Mouse (Mus musculus) erythroblast, embryonic 14.5 days (primary cell): ENCODE results near the gene Cct8l1. TPM values are rescaled to one million over a fixed set of nuclear protein-coding genes. Genes with fewer than 3 reads are reported as not detected.

Source experiments
- H3K27me3 ChIP-seq: 2 replicates; pipeline ENCODE4 v1.6.1; 2012; ENCODE audit warnings: inconsistent platforms; ENCODE audit not compliant: control insufficient read depth
- H3K36me3 ChIP-seq: 2 replicates; pipeline ENCODE4 v1.6.1; 2012; ENCODE audit warnings: mild to moderate bottlenecking, inconsistent platforms; ENCODE audit not compliant: control insufficient read depth
- H3K4me1 ChIP-seq: 2 replicates; pipeline ENCODE4 v1.6.1; 2012; ENCODE audit warnings: inconsistent platforms; ENCODE audit not compliant: control insufficient read depth
- H3K4me3 ChIP-seq: replicated peaks from 2 replicates; pipeline ENCODE3; 2012; ENCODE audit warnings: moderate library complexity, mild to moderate bottlenecking, inconsistent platforms
- H3K9me3 ChIP-seq: 2 replicates; pipeline ENCODE4 v1.6.1; 2012; ENCODE audit warnings: low read length, inconsistent platforms, mixed read lengths; ENCODE audit not compliant: control insufficient read depth
- GATA1 ChIP-seq: IDR thresholded peaks from 2 replicates; pipeline ENCODE4 v1.6.1; 2012; ENCODE audit warnings: low read length, inconsistent platforms, mixed read lengths
- TAL1 ChIP-seq: IDR thresholded peaks from 3 replicates; pipeline ENCODE4 v1.6.1; 2012; ENCODE audit warnings: low read length, inconsistent platforms, mixed read lengths
- polyA plus RNA-seq: library from polyadenylated mRNA; stranded (reverse); fragments of >175 nt; gene quantifications from 2 replicates; pipeline ENCODE4 v1.2.3, GENCODE M21; 2012

Gene Cct8l1
- polyA plus RNA-seq, 1 experiment = not detected

DNA sequence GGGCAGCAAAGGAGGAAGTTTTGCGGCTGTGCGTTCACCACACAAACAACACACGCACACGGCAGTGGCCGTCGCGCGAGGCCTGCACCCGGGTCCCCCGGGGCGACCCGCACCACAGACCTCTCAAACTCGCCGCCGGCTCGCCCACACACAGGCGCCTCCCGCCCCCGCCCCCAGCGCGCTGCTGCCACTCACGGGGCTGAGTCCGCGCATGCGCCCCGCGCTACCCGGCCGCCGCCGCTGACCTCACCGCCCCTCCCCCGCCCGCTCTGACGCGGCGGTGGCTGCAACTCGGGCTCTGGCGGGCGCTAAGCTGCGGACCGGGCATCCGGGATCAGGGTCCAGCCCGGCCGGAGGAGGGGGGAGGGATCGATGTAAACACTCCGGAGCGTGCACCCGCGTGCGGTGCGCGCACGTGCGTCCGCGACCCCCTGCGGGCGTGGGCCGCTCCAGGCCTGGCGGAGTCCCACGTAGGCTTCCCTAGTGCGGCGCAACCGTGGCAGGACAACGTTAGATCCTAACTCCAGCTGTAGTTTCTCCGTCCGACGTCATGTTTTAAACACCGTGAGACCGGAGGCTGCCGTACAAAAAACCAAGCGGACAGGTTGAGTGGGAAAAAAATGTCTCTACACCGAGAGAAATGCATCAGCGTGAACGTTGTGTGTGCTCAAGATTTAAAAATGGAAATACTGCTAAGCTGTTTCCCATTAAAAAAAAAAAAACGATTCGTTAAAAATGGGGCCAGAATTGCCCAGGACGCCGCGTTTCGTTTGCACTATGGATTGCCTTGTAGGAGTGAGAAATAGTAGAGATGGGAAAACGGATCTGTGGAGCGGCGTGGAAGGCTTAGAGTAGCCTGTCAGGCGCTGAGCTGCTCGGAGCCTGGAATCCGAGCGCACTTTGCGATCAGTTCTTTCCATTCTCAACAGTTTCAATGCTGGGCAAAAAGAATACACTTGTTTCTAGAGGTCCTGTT, 16.2 kb upstream of the Cct8l1 start:
- Histone ChIP-seq H3K27me3 (no peaks in the 10 kb centered on the region), H3K4me1 (peaks cover 33% of the 10 kb centered on the region), H3K36me3 (peaks cover 2% of the 10 kb centered on the region), H3K4me3 (peak overlapping the region; percentile 87), H3K9me3 (no peaks in the 10 kb centered on the region)
- TF ChIP-seq TAL1 (no peak), GATA1 (no peak)

DNA sequence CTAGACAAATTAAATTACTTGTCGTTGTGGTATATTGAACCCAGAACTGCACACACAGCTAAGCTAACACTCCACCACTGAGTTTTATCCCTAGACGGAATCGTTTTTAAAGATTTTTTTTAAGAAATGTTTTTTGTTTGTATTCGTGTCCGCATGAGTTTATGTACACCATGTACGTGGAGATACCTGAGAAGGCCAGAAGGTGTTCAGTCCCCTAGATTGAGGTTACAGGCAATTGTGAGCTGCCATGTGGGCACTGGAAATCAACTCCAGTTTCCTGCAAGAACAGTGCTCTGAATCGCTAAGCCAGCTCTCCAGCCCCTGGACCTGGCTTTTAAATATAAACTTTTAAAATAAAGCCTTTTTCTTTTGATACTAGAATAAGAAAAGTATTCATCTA, 15.2 kb upstream of the Cct8l1 start:
- H3K27me3 ChIP-seq = no peaks in the 10 kb centered on the region
- H3K9me3 ChIP-seq = no peaks in the 10 kb centered on the region
- TF ChIP-seq TAL1 (no peak), GATA1 (no peak)
- peaks cover 2% of the 10 kb centered on the region for H3K36me3 ChIP-seq
- peaks cover 30% of the 10 kb centered on the region for H3K4me1 ChIP-seq
- peak overlapping the region; percentile 87 for H3K4me3 ChIP-seq

DNA sequence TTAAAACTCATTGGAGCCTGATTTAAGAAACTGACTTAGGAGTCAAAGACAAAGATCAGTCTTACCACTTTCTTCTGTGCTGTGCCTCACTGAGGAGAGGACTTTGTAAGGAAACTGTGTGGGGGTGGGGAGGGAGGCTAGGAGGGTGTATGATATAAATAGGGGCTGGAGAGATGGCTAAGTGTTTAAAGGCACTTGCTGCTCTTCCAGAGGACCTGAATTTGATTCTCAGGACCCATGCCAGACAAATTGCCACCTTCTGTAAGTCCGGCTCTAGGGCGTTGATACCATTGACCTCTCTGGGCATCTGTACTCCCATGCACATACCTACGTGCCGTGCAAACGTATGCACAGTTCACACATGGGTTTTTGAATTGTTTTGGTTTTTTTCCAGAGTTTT, 9.8 kb upstream of the Cct8l1 start:
- TF ChIP-seq TAL1 (no peak), GATA1 (no peak)
- Histone ChIP-seq H3K9me3 (no peaks in the 10 kb centered on the region), H3K4me3 (no peak overlapping the region), H3K27me3 (no peaks in the 10 kb centered on the region), H3K36me3 (peaks cover 2% of the 10 kb centered on the region; the same call in 1 of the 2 replicates), H3K4me1 (peaks cover 4% of the 10 kb centered on the region)

DNA sequence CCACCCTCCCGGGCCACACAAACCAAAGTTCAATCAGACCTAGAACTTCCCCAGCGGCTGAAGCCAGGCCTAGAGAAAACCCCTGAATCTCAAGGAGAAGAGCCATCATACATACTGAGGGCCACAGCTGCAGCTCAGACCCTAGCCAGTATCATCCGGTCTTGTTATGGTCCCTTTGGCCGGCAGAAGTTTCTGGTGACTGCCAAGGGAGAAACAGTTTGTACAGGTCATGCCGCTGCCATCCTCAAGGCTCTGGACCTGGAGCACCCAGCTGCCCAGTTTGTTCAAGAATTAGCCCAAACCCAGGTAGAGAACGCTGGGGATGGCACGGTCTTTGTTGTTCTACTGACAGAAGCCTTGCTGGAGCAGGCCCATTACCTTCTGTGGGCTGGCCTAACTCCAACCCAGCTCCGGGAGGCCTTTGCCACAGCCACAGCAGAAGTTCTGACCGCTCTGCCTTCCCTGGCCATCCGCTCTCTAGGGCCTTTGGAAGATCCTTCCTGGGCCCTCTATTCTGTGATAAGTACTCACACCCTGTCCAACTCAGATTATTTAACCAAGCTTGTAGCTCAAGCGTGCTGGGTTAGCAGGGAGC, 531 bp downstream of the Cct8l1 start:
- Histone ChIP-seq H3K27me3 (no peaks in the 10 kb centered on the region), H3K9me3 (no peaks in the 10 kb centered on the region), H3K4me3 (no peak overlapping the region), H3K36me3 (no peaks in the 10 kb centered on the region), H3K4me1 (no peaks in the 10 kb centered on the region)
- no peak for TF ChIP-seq TAL1
- no peak for TF ChIP-seq GATA1

DNA sequence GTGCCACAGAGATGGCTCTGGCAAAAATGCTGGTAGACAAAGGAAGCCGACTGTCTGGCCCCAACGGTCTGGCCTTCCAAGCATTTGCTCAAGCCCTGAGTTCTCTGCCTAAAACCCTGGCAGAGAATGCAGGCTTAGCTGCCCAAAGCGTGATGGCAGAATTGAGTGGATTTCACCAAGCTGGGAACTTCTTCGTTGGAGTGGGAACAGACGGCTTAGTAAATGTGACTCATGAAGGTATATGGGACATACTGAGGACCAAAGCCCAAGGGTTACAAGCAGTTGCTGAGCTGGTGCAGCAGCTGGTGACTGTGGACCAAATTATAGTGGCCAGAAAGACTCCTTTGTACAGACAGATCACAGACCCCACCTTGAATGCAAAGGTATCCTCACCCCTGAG, 1.7 kb downstream of the Cct8l1 start:
- no peaks in the 10 kb centered on the region for H3K36me3 ChIP-seq
- TF ChIP-seq GATA1 = no peak
- TF ChIP-seq TAL1 = no peak
- no peaks in the 10 kb centered on the region for H3K4me1 ChIP-seq
- H3K27me3 ChIP-seq = no peaks in the 10 kb centered on the region
- H3K9me3 ChIP-seq = no peaks in the 10 kb centered on the region
- H3K4me3 ChIP-seq = no peak overlapping the region

DNA sequence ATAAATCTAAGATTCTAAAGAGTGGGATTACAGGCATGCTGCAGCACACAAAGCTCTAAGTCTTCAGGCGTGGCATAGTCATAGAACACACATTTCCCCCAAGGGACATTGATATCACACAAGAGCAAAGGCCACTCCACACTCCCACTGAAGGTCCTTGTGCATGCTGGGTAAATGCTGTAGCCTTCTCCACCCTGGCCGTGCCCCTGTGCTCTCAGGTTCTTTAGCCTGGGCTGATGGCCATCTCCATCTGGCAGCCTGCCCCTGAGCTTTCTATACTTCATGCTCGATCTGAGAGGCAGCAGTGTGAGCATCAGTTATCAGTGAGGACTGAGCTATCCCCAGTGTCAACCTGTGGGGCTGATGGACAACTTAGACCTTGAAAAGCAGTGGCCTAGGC, 4.0 kb downstream of the Cct8l1 start:
- Histone ChIP-seq H3K36me3 (no peaks in the 10 kb centered on the region), H3K9me3 (no peaks in the 10 kb centered on the region), H3K27me3 (no peaks in the 10 kb centered on the region), H3K4me1 (no peaks in the 10 kb centered on the region), H3K4me3 (no peak overlapping the region)
- no peak for TF ChIP-seq TAL1
- TF ChIP-seq GATA1 = no peak

DNA sequence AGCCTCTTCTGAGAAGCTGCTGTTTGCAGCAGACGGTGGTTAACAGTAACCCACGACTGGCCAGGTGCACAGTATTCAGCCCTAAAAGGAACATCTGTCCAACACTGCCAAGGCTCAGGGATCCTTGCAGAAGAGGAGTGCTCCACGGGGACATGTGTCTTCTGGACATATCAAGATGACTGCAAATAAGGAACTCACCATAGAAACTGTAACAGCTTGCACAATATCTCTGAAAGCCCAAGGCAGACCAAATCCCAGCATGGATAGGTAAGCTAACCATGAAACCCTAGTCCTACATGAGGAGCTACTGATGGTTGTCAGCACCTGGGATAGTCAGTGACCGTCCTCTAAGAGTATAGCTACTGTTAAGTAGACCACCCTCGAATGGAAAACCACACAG, 5.6 kb downstream of the Cct8l1 start:
- Histone ChIP-seq H3K27me3 (no peaks in the 10 kb centered on the region), H3K36me3 (no peaks in the 10 kb centered on the region), H3K4me3 (no peak overlapping the region), H3K4me1 (peaks cover 10% of the 10 kb centered on the region), H3K9me3 (no peaks in the 10 kb centered on the region)
- TF ChIP-seq TAL1 (no peak), GATA1 (no peak)

DNA sequence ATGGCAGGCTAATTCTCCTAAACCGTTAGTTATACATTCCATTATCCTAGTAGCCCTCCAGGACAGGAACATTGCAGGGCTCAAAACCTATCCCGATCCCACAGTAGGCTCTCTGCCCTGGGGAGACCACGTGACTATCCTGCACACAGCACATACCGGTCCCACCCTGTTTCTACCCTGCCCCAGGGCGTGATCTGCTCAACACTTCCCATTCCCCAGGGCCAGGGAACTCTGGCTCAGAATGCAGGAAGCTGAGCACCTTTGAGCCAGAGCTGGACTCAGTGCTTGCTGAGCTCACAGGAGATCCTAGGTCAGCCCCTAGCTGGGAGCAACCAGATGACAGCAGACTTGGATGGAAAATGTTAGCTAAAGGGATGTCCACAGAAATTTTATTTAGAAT, 10.2 kb downstream of the Cct8l1 start:
- TF ChIP-seq TAL1 = no peak
- no peak for TF ChIP-seq GATA1
- Histone ChIP-seq H3K4me3 (no peak overlapping the region), H3K9me3 (no peaks in the 10 kb centered on the region)

DNA sequence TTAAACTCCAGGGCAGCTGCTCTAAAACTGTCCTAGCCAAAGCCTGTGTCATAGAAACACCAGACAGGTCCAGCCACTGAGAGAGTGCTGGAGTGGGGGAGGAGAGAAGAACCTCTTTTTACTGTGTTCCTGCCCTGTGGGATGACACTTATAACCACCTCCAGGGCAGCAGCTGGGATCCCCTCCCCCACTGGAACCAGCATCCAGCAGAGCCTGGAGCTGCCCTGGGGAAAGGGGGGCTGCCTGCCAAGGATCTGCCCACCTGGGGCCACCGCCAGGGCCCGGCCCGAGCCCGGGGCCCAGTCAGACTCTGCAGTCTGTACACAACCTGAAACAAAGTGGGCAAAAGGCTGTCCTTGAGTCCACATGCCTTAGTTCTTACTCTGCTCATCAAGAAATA, 11.1 kb downstream of the Cct8l1 start:
- Histone ChIP-seq H3K4me1 (peaks cover 49% of the 10 kb centered on the region), H3K27me3 (no peaks in the 10 kb centered on the region), H3K4me3 (no peak overlapping the region), H3K9me3 (no peaks in the 10 kb centered on the region), H3K36me3 (no peaks in the 10 kb centered on the region)
- TF ChIP-seq TAL1 (no peak), GATA1 (no peak)

More for the DNA sequence above, 10.2 kb downstream of the Cct8l1 start:
- H3K27me3 ChIP-seq = no peaks in the 10 kb centered on the region
- peaks cover 43% of the 10 kb centered on the region for H3K4me1 ChIP-seq
- no peaks in the 10 kb centered on the region for H3K36me3 ChIP-seq
